Mouse (Mus musculus) limb, embryonic 14.5 days (tissue): ENCODE results near the gene Ptges2. TPM values are rescaled to one million over a fixed set of nuclear protein-coding genes. Genes with fewer than 3 reads are reported as not detected.

Source experiments
- ATAC-seq: fragments of 200-750 bp; cut with Nextera tagmentation; 2 replicates; pipeline ENCODE4 v1.8.0; 2017; ENCODE audit warnings: low read depth, moderate number of reproducible peaks, moderate TSS enrichment; ENCODE audit not compliant: low FRiP score
- DNase-seq: peaks from one replicate; pipeline ENCODE4 v3.0.0-alpha.2; 2015; ENCODE audit warnings: low spot score
- H3K27ac ChIP-seq: fragments of 300-500 bp; sonication (generic); replicated peaks from 2 replicates; pipeline ENCODE4 v1.5.1; 2014; ENCODE audit warnings: low read depth, mild to moderate bottlenecking, low read length, moderate library complexity, mixed read lengths
- H3K27me3 ChIP-seq: fragments of 300-500 bp; sonication (generic); 2 replicates; pipeline ENCODE4 v1.6.1; 2014; ENCODE audit warnings: low read length, mixed read lengths; ENCODE audit not compliant: control insufficient read depth, insufficient read depth
- H3K36me3 ChIP-seq: fragments of 300-500 bp; sonication (generic); 2 replicates; pipeline ENCODE4 v1.6.1; 2014; ENCODE audit warnings: mild to moderate bottlenecking, low read length, moderate library complexity, mixed read lengths; ENCODE audit not compliant: control insufficient read depth, insufficient read depth
- H3K4me1 ChIP-seq: fragments of 300-500 bp; sonication (generic); 2 replicates; pipeline ENCODE4 v1.6.1; 2014; ENCODE audit warnings: antibody characterized with exemption, low read length, mixed read lengths; ENCODE audit not compliant: control insufficient read depth, insufficient read depth
- H3K4me2 ChIP-seq: fragments of 300-500 bp; sonication (generic); replicated peaks from 2 replicates; pipeline ENCODE4 v1.6.1; 2014; ENCODE audit warnings: low read depth, mild to moderate bottlenecking, low read length, moderate library complexity; ENCODE audit not compliant: severe bottlenecking
- H3K4me3 ChIP-seq: fragments of 300-500 bp; sonication (generic); replicated peaks from 2 replicates; pipeline ENCODE4 v1.5.1; 2014; ENCODE audit warnings: low read length
- H3K9ac ChIP-seq: fragments of 300-500 bp; sonication (generic); 2 replicates; pipeline ENCODE4 v1.6.1; 2014; ENCODE audit warnings: mild to moderate bottlenecking, low read depth, low read length, moderate library complexity; ENCODE audit not compliant: severe bottlenecking
- H3K9me3 ChIP-seq: fragments of 300-500 bp; sonication (generic); 2 replicates; pipeline ENCODE4 v1.6.1; 2016; ENCODE audit warnings: low read length; ENCODE audit not compliant: control insufficient read depth
- POLR2A ChIP-seq: fragments of 200-500 bp; IDR thresholded peaks from 2 replicates; pipeline ENCODE4 v1.8.0; 2012; ENCODE audit warnings: inconsistent platforms, mild to moderate bottlenecking, moderate library complexity, borderline replicate concordance; ENCODE audit not compliant: insufficient read depth, insufficient read length; ENCODE audit errors: extremely low read depth
- WGBS: fragments of 180-500 bp; shearing (Covaris S2); extraction: QIAGEN DNeasy Blood & Tissue Kit; methylation state at CpG from one replicate; pipeline ENCODE4 v1.1.7; 2014; 5-methylcytosine and 5-hydroxymethylcytosine counted together
- polyA plus RNA-seq, 2 experiments: library from polyadenylated mRNA; depleted of rRNA in 1 of 2; stranded (reverse) in 1 of 2; unstranded in 1 of 2; fragments of >200 nt; fragmentation: Nextera tagmentation in 1 of 2; extraction: Ambion mirVana in 1 of 2; gene quantifications; 2 replicates each; pipeline versions ENCODE4 v1.2.1 to v1.2.3; 2012 to 2014

Ptges2 gene
- polyA plus RNA-seq, 2 experiments = 26.5 to 29.3 TPM

- 0 out of 2 replicates have a peak, but pooled peaks cover 6% of the 10 kb centered on the region for H3K4me1 ChIP-seq
- H3K36me3 ChIP-seq = peaks cover 2% of the 10 kb centered on the region
- ATAC-seq (no peak), DNase-seq (no peak)
- no peaks in the 10 kb centered on the region for H3K9me3 ChIP-seq
- H3K4me2 ChIP-seq = no peak overlapping the region
- WGBS = 92% methylated on average over 2 of the region's 2 CpGs
- H3K9ac ChIP-seq = no peak overlapping the region
- no peak for TF ChIP-seq POLR2A
- H3K4me3 ChIP-seq = no peak overlapping the region
- H3K27ac ChIP-seq = no peak overlapping the region
- no peaks in the 10 kb centered on the region for H3K27me3 ChIP-seq
Observed at GRCm38 (mm10) chr2:32441550-32441949, 45.9 kb downstream of the Ptges2 start.

GRCm38 (mm10) chr2:32445535-32445934 is 49.8 kb downstream of the Ptges2 start:
- no peak overlapping the region for H3K9ac ChIP-seq
- no peaks in the 10 kb centered on the region for H3K27me3 ChIP-seq
- no peak overlapping the region for H3K4me3 ChIP-seq
- no peak overlapping the region for H3K4me2 ChIP-seq
- peaks cover 2% of the 10 kb centered on the region for H3K36me3 ChIP-seq
- no peak for ATAC-seq
- 70% methylated on average over 1 of the region's 1 CpGs for WGBS
- H3K9me3 ChIP-seq = no peaks in the 10 kb centered on the region
- peaks cover 12% of the 10 kb centered on the region for H3K4me1 ChIP-seq
- no peak overlapping the region for H3K27ac ChIP-seq
- TF ChIP-seq POLR2A = no peak
- no peak for DNase-seq

DNA sequence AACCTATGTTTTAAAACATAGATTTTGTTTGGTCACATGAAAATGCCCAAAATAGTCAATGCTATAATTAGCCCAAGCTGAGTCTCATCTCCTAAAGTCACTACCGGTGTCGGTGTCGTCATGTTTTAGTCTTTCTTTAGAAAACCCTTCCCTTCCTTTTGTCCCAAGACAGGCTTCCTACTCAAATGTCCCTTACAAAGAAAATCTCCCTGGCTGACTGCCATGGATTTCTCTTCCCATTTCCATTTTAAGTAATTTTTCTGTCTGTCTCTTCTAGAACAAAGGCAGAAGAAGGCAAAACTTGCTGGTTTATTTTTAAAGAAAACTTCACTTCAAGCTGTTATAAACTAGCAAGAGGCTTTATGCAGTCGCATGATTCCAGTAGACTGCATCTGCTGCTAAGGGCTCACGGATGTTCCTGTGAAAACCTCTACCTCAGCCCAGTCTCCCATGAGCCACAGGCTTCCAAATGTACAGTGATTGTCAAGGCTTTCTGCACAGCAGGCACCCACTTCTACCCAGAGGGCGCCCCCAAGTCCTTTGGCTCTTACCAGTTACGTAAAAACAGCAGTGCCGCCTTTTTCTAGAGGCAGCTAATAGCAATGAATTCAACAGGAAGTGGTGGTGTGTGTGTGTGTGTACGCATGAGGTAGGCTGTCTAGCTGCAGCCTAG is 51.7 kb downstream of the Ptges2 start:
- no peaks in the 10 kb centered on the region for H3K9me3 ChIP-seq
- DNase-seq (peak; percentile 44), ATAC-seq (no peak)
- no peaks in the 10 kb centered on the region for H3K27me3 ChIP-seq
- 63% methylated on average over 9 of the region's 9 CpGs for WGBS
- H3K9ac ChIP-seq = peak overlapping the region; percentile 18; the same call in 1 of the 2 replicates
- peaks cover 19% of the 10 kb centered on the region for H3K4me1 ChIP-seq
- H3K4me3 ChIP-seq = no peak overlapping the region
- H3K27ac ChIP-seq = peak overlapping the region; percentile 55
- no peak overlapping the region for H3K4me2 ChIP-seq
- H3K36me3 ChIP-seq = no peaks in the 10 kb centered on the region; the same call in 1 of the 2 replicates
- TF ChIP-seq POLR2A = no peak

GRCm38 (mm10) chr2:32448480-32448879 is 52.8 kb downstream of the Ptges2 start:
- WGBS = 83% methylated on average over 1 of the region's 1 CpGs
- Histone ChIP-seq H3K4me3 (no peak overlapping the region), H3K4me1 (peaks cover 27% of the 10 kb centered on the region), H3K4me2 (no peak overlapping the region), H3K9ac (no peak overlapping the region), H3K36me3 (no peaks in the 10 kb centered on the region; the same call in 1 of the 2 replicates), H3K9me3 (no peaks in the 10 kb centered on the region), H3K27me3 (no peaks in the 10 kb centered on the region), H3K27ac (no peak overlapping the region)
- no peak for TF ChIP-seq POLR2A
- no peak for DNase-seq
- ATAC-seq = no peak

GRCm38 (mm10) chr2:32449761-32450754 is 54.4 kb downstream of the Ptges2 start, which contains the start of gene Naif1:
Naif1 (plus strand) TSS chr2:32450457.
- no peaks in the 10 kb centered on the region for H3K9me3 ChIP-seq
- H3K36me3 ChIP-seq = peaks cover 2% of the 10 kb centered on the region
- ATAC-seq (no peak), DNase-seq (no peak)
- no peaks in the 10 kb centered on the region for H3K27me3 ChIP-seq
- H3K4me2 ChIP-seq = peak within 1 kb of the TSS; percentile 78
- H3K4me1 ChIP-seq = peaks cover 27% of the 10 kb centered on the region
- peak within 1 kb of the TSS; percentile 72 for H3K9ac ChIP-seq
- no peak for TF ChIP-seq POLR2A
- peak within 1 kb of the TSS; percentile 91 for H3K4me3 ChIP-seq
- H3K27ac ChIP-seq = peak within 1 kb of the TSS; percentile 86
- WGBS = 81% methylated on average over 15 of the region's 15 CpGs
